Mouse (Mus musculus) forebrain, embryonic 11.5 days (tissue): Measurements from ENCODE around the gene Mlh1. TPM values are rescaled to one million over a fixed set of nuclear protein-coding genes. Genes with fewer than 3 reads are reported as not detected.

Source experiments
- ATAC-seq: fragments of 200-750 bp; cut with Nextera tagmentation; replicated peaks from 2 replicates; pipeline ENCODE4 v1.8.0; 2017; ENCODE audit warnings: moderate TSS enrichment; ENCODE audit not compliant: low FRiP score
- DNase-seq: peaks from one replicate; pipeline ENCODE4 v3.0.0-alpha.2; 2017; ENCODE audit warnings: low spot score
- H3K27ac ChIP-seq: fragments of 300-500 bp; sonication (generic); 2 replicates; pipeline ENCODE4 v1.5.1; 2014; ENCODE audit warnings: low read depth, low read length
- H3K27me3 ChIP-seq: fragments of 300-500 bp; sonication (generic); 2 replicates; pipeline ENCODE4 v1.6.1; 2014; ENCODE audit warnings: mild to moderate bottlenecking, low read length, mixed read lengths; ENCODE audit not compliant: control insufficient read depth, insufficient read depth
- H3K36me3 ChIP-seq: fragments of 300-500 bp; sonication (generic); 2 replicates; pipeline ENCODE4 v1.6.1; 2014; ENCODE audit warnings: mild to moderate bottlenecking, low read length, moderate library complexity, mixed read lengths; ENCODE audit not compliant: control insufficient read depth, insufficient read depth
- H3K4me1 ChIP-seq: fragments of 300-500 bp; sonication (generic); replicated peaks from 2 replicates; pipeline ENCODE4 v1.6.1; 2014; ENCODE audit warnings: low read length, mixed read lengths; ENCODE audit not compliant: control insufficient read depth, insufficient read depth
- H3K4me2 ChIP-seq: fragments of 300-500 bp; sonication (generic); 2 replicates; pipeline ENCODE4 v1.6.1; 2014; ENCODE audit warnings: low read depth, mild to moderate bottlenecking, low read length, moderate library complexity, mixed read lengths; ENCODE audit not compliant: severe bottlenecking
- H3K4me3 ChIP-seq: fragments of 300-500 bp; sonication (generic); 2 replicates; pipeline ENCODE4 v1.5.1; 2014; ENCODE audit warnings: low read depth, low read length
- H3K9ac ChIP-seq: fragments of 300-500 bp; sonication (generic); 2 replicates; pipeline ENCODE4 v1.6.1; 2014; ENCODE audit warnings: low read length
- H3K9me3 ChIP-seq: fragments of 300-500 bp; sonication (generic); 2 replicates; pipeline ENCODE4 v1.6.1; 2016; ENCODE audit warnings: low read length, mixed read lengths; ENCODE audit not compliant: control insufficient read depth
- WGBS: fragments of 180-500 bp; shearing (Covaris S2); extraction: QIAGEN DNeasy Blood & Tissue Kit; methylation state at CpG from one replicate; pipeline ENCODE4 v1.1.7; 2014; 5-methylcytosine and 5-hydroxymethylcytosine counted together
- polyA plus RNA-seq: library from polyadenylated mRNA; unstranded; fragments of >200 nt; fragmentation: Nextera tagmentation; extraction: Ambion mirVana; gene quantifications from 2 replicates; pipeline ENCODE4 v1.2.1, GENCODE M21; 2014

Mlh1 gene
- polyA plus RNA-seq, 1 experiment from 2014 or later: 54.7 TPM

- Histone ChIP-seq H3K4me2 (no peak overlapping the region; the same call in 1 of the 2 replicates), H3K4me1 (no peaks in the 10 kb centered on the region), H3K36me3 (no peaks in the 10 kb centered on the region), H3K9me3 (no peaks in the 10 kb centered on the region), H3K27ac (no peak overlapping the region), H3K27me3 (no peaks in the 10 kb centered on the region), H3K4me3 (no peak overlapping the region), H3K9ac (no peak overlapping the region)
- 14% methylated on average over 21 of the region's 21 CpGs for WGBS
- ATAC-seq: peak; percentile 77
- peak; percentile 95 for DNase-seq
Measured at GRCm38 (mm10) chr9:111289832-111290339, 18.3 kb upstream of the Mlh1 start.

- Histone ChIP-seq H3K27me3 (no peaks in the 10 kb centered on the region), H3K27ac (no peak overlapping the region), H3K4me1 (no peaks in the 10 kb centered on the region), H3K4me3 (no peak overlapping the region), H3K4me2 (no peak overlapping the region; the same call in 1 of the 2 replicates), H3K9ac (no peak overlapping the region), H3K9me3 (no peaks in the 10 kb centered on the region), H3K36me3 (no peaks in the 10 kb centered on the region)
- ATAC-seq: peak; percentile 25
- WGBS: 56% methylated on average over 9 of the region's 9 CpGs
- DNase-seq: no peak
Measured at GRCm38 (mm10) chr9:111289294-111289831, 17.8 kb upstream of the Mlh1 start.

GRCm38 (mm10) chr9:111287956-111288355 lies 16.4 kb upstream of the Mlh1 start:
- DNase-seq (no peak), ATAC-seq (no peak)
- Histone ChIP-seq H3K27ac (no peak overlapping the region), H3K36me3 (no peaks in the 10 kb centered on the region), H3K27me3 (no peaks in the 10 kb centered on the region), H3K4me1 (no peaks in the 10 kb centered on the region), H3K4me3 (no peak overlapping the region), H3K9me3 (no peaks in the 10 kb centered on the region), H3K9ac (no peak overlapping the region), H3K4me2 (no peak overlapping the region)
- 90% methylated on average over 4 of the region's 4 CpGs for WGBS

- DNase-seq (no peak), ATAC-seq (no peak)
- WGBS: 77% methylated on average over 2 of the region's 2 CpGs
- no peaks in the 10 kb centered on the region for H3K27me3 ChIP-seq
- H3K9me3 ChIP-seq: no peaks in the 10 kb centered on the region
- H3K4me3 ChIP-seq: no peak overlapping the region
- no peak overlapping the region for H3K27ac ChIP-seq
- no peak overlapping the region for H3K4me2 ChIP-seq
- no peak overlapping the region for H3K9ac ChIP-seq
- H3K4me1 ChIP-seq: no peaks in the 10 kb centered on the region
- no peaks in the 10 kb centered on the region for H3K36me3 ChIP-seq
Measured at GRCm38 (mm10) chr9:111286468-111286867, 14.9 kb upstream of the Mlh1 start.

GRCm38 (mm10) chr9:111285676-111286075 lies 14.1 kb upstream of the Mlh1 start:
- DNase-seq: peak; percentile 57

GRCm38 (mm10) chr9:111285061-111285460 lies 13.5 kb upstream of the Mlh1 start:
- H3K4me3 ChIP-seq: no peak overlapping the region
- H3K9ac ChIP-seq: no peak overlapping the region
- H3K27ac ChIP-seq: no peak overlapping the region
- 33% methylated on average over 3 of the region's 3 CpGs for WGBS
- no peaks in the 10 kb centered on the region for H3K9me3 ChIP-seq
- no peak overlapping the region for H3K4me2 ChIP-seq
- no peaks in the 10 kb centered on the region for H3K36me3 ChIP-seq
- DNase-seq: no peak
- no peaks in the 10 kb centered on the region for H3K4me1 ChIP-seq
- no peak for ATAC-seq
- no peaks in the 10 kb centered on the region for H3K27me3 ChIP-seq

More at GRCm38 (mm10) chr9:111285676-111286075, 14.1 kb upstream of the Mlh1 start:
- WGBS: 18% methylated on average over 5 of the region's 5 CpGs
- peak; percentile 40; the same call in 1 of the 2 replicates for ATAC-seq
- H3K9me3 ChIP-seq: no peaks in the 10 kb centered on the region
- H3K4me1 ChIP-seq: no peaks in the 10 kb centered on the region
- H3K27ac ChIP-seq: no peak overlapping the region
- no peak overlapping the region for H3K9ac ChIP-seq
- H3K4me3 ChIP-seq: no peak overlapping the region
- no peaks in the 10 kb centered on the region for H3K27me3 ChIP-seq
- H3K4me2 ChIP-seq: no peak overlapping the region
- no peaks in the 10 kb centered on the region for H3K36me3 ChIP-seq

- no peaks in the 10 kb centered on the region for H3K9me3 ChIP-seq
- H3K9ac ChIP-seq: no peak overlapping the region
- no peaks in the 10 kb centered on the region; the same call in 1 of the 2 replicates for H3K36me3 ChIP-seq
- no peaks in the 10 kb centered on the region for H3K27me3 ChIP-seq
- 73% methylated on average over 1 of the region's 1 CpGs for WGBS
- DNase-seq (no peak), ATAC-seq (no peak)
- peak overlapping the region; percentile 33; the same call in 1 of the 2 replicates for H3K4me2 ChIP-seq
- H3K4me3 ChIP-seq: 0 out of 2 replicates have a peak overlapping the region, but pooled peaks have one; percentile 9
- H3K4me1 ChIP-seq: peaks cover 10% of the 10 kb centered on the region; the same call in 1 of the 2 replicates
- no peak overlapping the region for H3K27ac ChIP-seq
Measured at GRCm38 (mm10) chr9:111275156-111275555, 3.6 kb upstream of the Mlh1 start.

GRCm38 (mm10) chr9:111273958-111274357 lies 2.4 kb upstream of the Mlh1 start:
- no peak overlapping the region for H3K27ac ChIP-seq
- no peak for DNase-seq
- no peak overlapping the region for H3K4me3 ChIP-seq
- no peak overlapping the region for H3K4me2 ChIP-seq
- peaks cover 10% of the 10 kb centered on the region; the same call in 1 of the 2 replicates for H3K4me1 ChIP-seq
- ATAC-seq: no peak
- no peak overlapping the region for H3K9ac ChIP-seq
- H3K27me3 ChIP-seq: no peaks in the 10 kb centered on the region
- no peaks in the 10 kb centered on the region; the same call in 1 of the 2 replicates for H3K36me3 ChIP-seq
- WGBS: 91% methylated on average over 1 of the region's 1 CpGs
- H3K9me3 ChIP-seq: no peaks in the 10 kb centered on the region
